Mouse (Mus musculus): ENCODE data around the gene Cacnb1. TPM values are rescaled to one million over a fixed set of nuclear protein-coding genes. Genes with fewer than 3 reads are reported as not detected.

The Cacnb1 gene
- polyA plus RNA-seq, 1 experiment from 2014 or later: 0.73 TPM

DNA sequence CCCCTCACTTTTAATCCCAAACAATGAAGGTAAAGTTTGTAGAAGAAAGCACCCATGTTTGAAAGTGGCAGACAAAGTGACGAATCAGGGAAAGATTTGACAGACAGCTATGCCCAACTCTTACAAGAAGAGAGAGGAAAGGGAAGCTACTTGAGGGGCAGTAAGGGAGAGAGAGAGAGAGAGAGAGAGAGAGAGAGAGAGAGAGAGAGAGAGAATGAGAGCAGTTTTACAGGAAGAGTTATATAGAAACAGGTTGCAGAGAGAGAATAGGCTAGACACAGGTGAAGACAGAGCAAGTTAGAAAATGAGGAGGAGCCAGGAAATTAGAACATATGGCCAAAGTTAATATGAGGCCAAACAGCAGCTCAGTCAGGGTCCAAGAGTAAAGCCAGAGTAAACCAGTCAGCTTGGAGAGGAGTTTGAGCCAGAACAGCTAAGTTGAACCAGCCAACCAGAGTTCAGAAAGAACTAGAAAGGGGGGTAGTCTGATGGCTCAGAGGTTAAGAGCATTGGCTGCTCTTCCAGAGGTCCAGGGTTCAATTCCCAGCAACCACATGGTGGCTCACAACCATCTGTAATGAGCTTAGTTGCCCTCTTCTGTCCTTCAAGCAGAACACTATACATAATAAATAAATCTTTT, 70.3 kb downstream of the Cacnb1 start:
- Histone ChIP-seq H3K27ac (no peak overlapping the region), H3K9me3 (replicated peaks) (no peaks in the 10 kb centered on the region), H3K27me3 (no peaks in the 10 kb centered on the region), H3K4me2 (no peak overlapping the region), H3K9ac (no peak overlapping the region), H3K4me3 (replicated peaks) (no peak overlapping the region), H3K36me3 (no peaks in the 10 kb centered on the region), H3K4me1 (replicated peaks) (peaks cover 45% of the 10 kb centered on the region)
- WGBS (ENCODE audit: insufficient replicate concordance): 79% methylated on average over 1 of the region's 1 CpGs
- no peak for ATAC-seq (ENCODE audit: low read depth)
- DNase-seq: no peak

Small RNA genes within 50 kb of the gene (microRNA-seq; reads per million reads assigned to microRNA genes)
- gene Gm27597: not detected

Other genes starting within 250 kb of the Cacnb1 start
- 0.19 and 0.22 TPM in 2 replicates for gene 1700001P01Rik, start 247.1 kb downstream of the Cacnb1 start, polyA plus RNA-seq (2015; fragmentation: Nextera tagmentation; extraction: Ambion mirVana)
- 436 and 468 TPM in 2 replicates for gene Rpl23, start 240.6 kb downstream of the Cacnb1 start, polyA plus RNA-seq (2015; fragmentation: Nextera tagmentation; extraction: Ambion mirVana)
- 27.5 and 31.2 TPM in 2 replicates for gene Lasp1, start 224.0 kb downstream of the Cacnb1 start, polyA plus RNA-seq (2015; fragmentation: Nextera tagmentation; extraction: Ambion mirVana)
- 0.85 and 1.3 TPM in 2 replicates for gene B230217C12Rik, start 182.3 kb downstream of the Cacnb1 start, polyA plus RNA-seq (2015; fragmentation: Nextera tagmentation; extraction: Ambion mirVana)
- gene Fbxo47, start 138.9 kb downstream of the Cacnb1 start, polyA plus RNA-seq (2015; fragmentation: Nextera tagmentation; extraction: Ambion mirVana): 0.33 and 0.46 TPM in 2 replicates
- 0.45 and 0.58 TPM in 2 replicates for gene Plxdc1, start 36.6 kb downstream of the Cacnb1 start, polyA plus RNA-seq (2015; fragmentation: Nextera tagmentation; extraction: Ambion mirVana)
- 10.8 and 12.8 TPM in 2 replicates for gene Arl5c, start 26.9 kb downstream of the Cacnb1 start, polyA plus RNA-seq (2015; fragmentation: Nextera tagmentation; extraction: Ambion mirVana)
- 791 and 820 TPM in 2 replicates for gene Rpl19, start 3.7 kb upstream of the Cacnb1 start, polyA plus RNA-seq (2015; fragmentation: Nextera tagmentation; extraction: Ambion mirVana)
- gene Stac2, start 30.4 kb upstream of the Cacnb1 start, polyA plus RNA-seq (2015; fragmentation: Nextera tagmentation; extraction: Ambion mirVana): 0.05 TPM in 1 of 2 replicates, not detected in the other
- 6.7 TPM in 2 replicates for gene Fbxl20, start 127.4 kb upstream of the Cacnb1 start, polyA plus RNA-seq (2015; fragmentation: Nextera tagmentation; extraction: Ambion mirVana)
- 30.1 and 38.9 TPM in 2 replicates for gene Med1, start 170.3 kb upstream of the Cacnb1 start, polyA plus RNA-seq (2015; fragmentation: Nextera tagmentation; extraction: Ambion mirVana)
- 5.4 and 5.9 TPM in 2 replicates for gene Cdk12, start 180.0 kb upstream of the Cacnb1 start, polyA plus RNA-seq (2015; fragmentation: Nextera tagmentation; extraction: Ambion mirVana)